Mouse (Mus musculus): ENCODE data around the gene Dchs1. TPM values are rescaled to one million over a fixed set of nuclear protein-coding genes. Genes with fewer than 3 reads are reported as not detected.

Dchs1 gene
- total and polyA plus RNA-seq, 3 experiments = 0.08 to 0.11 TPM; not detected in 1

- Histone ChIP-seq H3K4me1 (ENCODE audit: control insufficient read depth in 1 of 2, insufficient read depth in 2 of 2, low read length in 2 of 2) (no peaks in the 10 kb centered on the region), H3K27ac (ENCODE audit: control insufficient read depth, low read depth, low read length) (no peak overlapping the region), H3K79me2 (ENCODE audit: control insufficient read depth, insufficient read depth, low read length, poor library complexity) (no peaks in the 10 kb centered on the region), H3K36me3 (ENCODE audit: control insufficient read depth in 1 of 2, insufficient read depth in 2 of 2, low read length in 2 of 2) (no peaks in the 10 kb centered on the region), H3K27me3 (ENCODE audit: control insufficient read depth in 1 of 2, insufficient read depth in 2 of 2, low read length in 2 of 2) (peaks cover 0 to 1% of the 10 kb centered on the region in 2 experiments; a peak in 2 of 4 replicates), H3K9ac (ENCODE audit: control insufficient read depth, low read depth, low read length, poor library complexity, severe bottlenecking) (no peak overlapping the region), H3K4me3 (ENCODE audit: control insufficient read depth in 1 of 2, insufficient read depth in 1 of 2, low read depth in 2 of 2, low read length in 2 of 2) (no peak overlapping the region), H3K9me3 (replicated peaks; ENCODE audit: insufficient read depth, low read length) (no peaks in the 10 kb centered on the region)
- peak; percentile 58 for DNase-seq (ENCODE audit: low read depth, low spot score)
- TF ChIP-seq HCFC1 (IDR thresholded peaks at IDR 0.05; ENCODE audit: low read depth, low read length) (no peak), ZNF384 (IDR thresholded peaks at IDR 0.05; ENCODE audit: low read depth, low read length) (peak; percentile 27; the same call in 1 of the 2 replicates), MAX (IDR thresholded peaks at IDR 0.05; ENCODE audit: low read length) (no peak), USF2 (IDR thresholded peaks at IDR 0.05; ENCODE audit: borderline replicate concordance in 1 of 2, insufficient read depth in 1 of 2, low read depth in 1 of 2, low read length in 2 of 2) (no peak), JUND (IDR thresholded peaks at IDR 0.05; ENCODE audit: low read depth, low read length) (no peak), NELFE (IDR thresholded peaks at IDR 0.05; ENCODE audit: low read depth, low read length) (no peak), EP300 (IDR thresholded peaks at IDR 0.05; ENCODE audit: low read depth in 1 of 2, low read length in 2 of 2) (no peak), MYB (IDR thresholded peaks at IDR 0.05; ENCODE audit: low read depth, low read length) (no peak), ETS1 (IDR thresholded peaks at IDR 0.05; ENCODE audit: low read depth, low read length) (no peak), ZKSCAN1 (IDR thresholded peaks at IDR 0.05; ENCODE audit: low read depth, low read length) (no peak), E2F4 (IDR thresholded peaks at IDR 0.05; ENCODE audit: borderline replicate concordance, low read depth, low read length) (no peak), NRF1 (IDR thresholded peaks at IDR 0.05; ENCODE audit: insufficient read depth, low read depth, low read length, poor library complexity, severe bottlenecking) (no peak), ZC3H11A (IDR thresholded peaks at IDR 0.05; ENCODE audit: low read depth, low read length) (peak; percentile 58), MYC (IDR thresholded peaks at IDR 0.05; ENCODE audit: low read depth, low read length) (no peak), SIN3A (IDR thresholded peaks at IDR 0.05; ENCODE audit: low read length) (no peak), MAFK (IDR thresholded peaks at IDR 0.05; ENCODE audit: borderline replicate concordance, low read depth, low read length) (no peak), CHD1 (IDR thresholded peaks at IDR 0.05; ENCODE audit: low read depth, low read length) (no peak), CTCF (IDR thresholded peaks at IDR 0.05 in 2 of 3, conservative IDR thresholded peaks at IDR 0.05 in 1 of 3; ENCODE audit: control insufficient read depth in 1 of 3, insufficient read depth in 1 of 3, low read depth in 2 of 3, low read length in 3 of 3, poor library complexity in 1 of 3, severe bottlenecking in 1 of 3) (peak in 2 of 3 experiments; percentile 62 to 74; a peak in 4 of 6 replicates), GATA1 (IDR thresholded peaks at IDR 0.05; ENCODE audit: low read depth, low read length) (peak; percentile 65), RAD21 (IDR thresholded peaks at IDR 0.05; ENCODE audit: low read depth, low read length) (peak; percentile 64), ZMIZ1 (IDR thresholded peaks at IDR 0.05; ENCODE audit: low read depth, low read length) (no peak), UBTF (IDR thresholded peaks at IDR 0.05; ENCODE audit: borderline replicate concordance, insufficient read depth, low read depth, low read length) (no peak), BHLHE40 (IDR thresholded peaks at IDR 0.05; ENCODE audit: borderline replicate concordance, low read depth, low read length) (peak; percentile 25; the same call in 1 of the 2 replicates), ELF1 (IDR thresholded peaks at IDR 0.05; ENCODE audit: low read depth, low read length) (no peak), MXI1 (IDR thresholded peaks at IDR 0.05; ENCODE audit: low read depth, low read length) (no peak), MAZ (IDR thresholded peaks at IDR 0.05; ENCODE audit: low read depth, low read length) (no peak), TBP (IDR thresholded peaks at IDR 0.05; ENCODE audit: low read depth, low read length) (no peak), KAT2A (conservative IDR thresholded peaks at IDR 0.05; ENCODE audit: low read depth, low read length) (no peak), CHD2 (IDR thresholded peaks at IDR 0.05; ENCODE audit: low read length) (no peak), TCF12 (IDR thresholded peaks at IDR 0.05; ENCODE audit: low read depth, low read length) (no peak), USF1 (IDR thresholded peaks at IDR 0.05; ENCODE audit: low read depth, low read length) (no peak), GABPA (IDR thresholded peaks at IDR 0.05; ENCODE audit: low read depth, low read length) (no peak), RCOR1 (IDR thresholded peaks at IDR 0.05; ENCODE audit: low read depth, low read length) (no peak), SMC3 (IDR thresholded peaks at IDR 0.05; ENCODE audit: low read depth, low read length) (peak; percentile 87), POLR2A (IDR thresholded peaks at IDR 0.05; ENCODE audit: control insufficient read depth in 1 of 2, insufficient read depth in 1 of 2, low read depth in 1 of 2, low read length in 2 of 2, poor library complexity in 1 of 2) (no peak), POLR2AphosphoS5 (IDR thresholded peaks at IDR 0.05; ENCODE audit: borderline replicate concordance, low read depth, low read length) (no peak), MEF2A (IDR thresholded peaks at IDR 0.05; ENCODE audit: extremely low read depth, insufficient replicate concordance, low read depth, low read length, poor library complexity, severe bottlenecking) (no peak), POLR2AphosphoS2 (IDR thresholded peaks at IDR 0.05; ENCODE audit: low read length) (no peak)
Measured at GRCm38 (mm10) chr7:105818483-105818882, 31.0 kb upstream of the Dchs1 start.
